Mouse (Mus musculus) 3134 (cell line): Measurements from ENCODE around the gene Clec3b.

Experiments
- DNase-seq: peaks from one replicate; pipeline ENCODE4 v3.0.0-alpha.2; 2011; ENCODE audit warnings: low spot score; ENCODE audit not compliant: insufficient read length; ENCODE audit errors: extremely low read depth

Clec3b gene

GRCm38 (mm10) chr9:123152026-123152425 is 1.3 kb downstream of the Clec3b start:
- no peak for DNase-seq

DNA sequence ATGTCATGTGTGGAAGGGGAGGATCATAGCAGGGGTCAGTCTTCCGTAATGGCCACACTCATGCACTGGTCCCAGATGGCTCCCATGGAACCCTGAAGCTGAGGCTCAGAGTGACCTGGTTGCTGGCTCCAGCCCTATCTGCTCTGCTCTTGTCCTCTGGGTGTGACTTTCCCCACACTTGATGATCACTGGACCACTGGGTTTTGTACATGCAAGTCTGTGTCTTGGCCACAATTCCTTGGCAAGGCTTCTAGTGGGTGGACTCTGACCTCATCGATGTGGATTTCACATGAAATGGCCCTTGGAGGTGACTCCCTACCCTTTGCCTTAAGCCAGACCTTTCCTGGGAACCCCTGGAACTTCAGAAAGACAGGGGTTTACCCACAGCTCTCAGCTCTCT is 2.4 kb downstream of the Clec3b start:
- DNase-seq: no peak

GRCm38 (mm10) chr9:123156910-123157361 is 6.2 kb downstream of the Clec3b start:
- DNase-seq: peak; percentile 18

GRCm38 (mm10) chr9:123157699-123158098 is 7.0 kb downstream of the Clec3b start:
- DNase-seq: no peak

GRCm38 (mm10) chr9:123158125-123158836 is 7.5 kb downstream of the Clec3b start:
- DNase-seq: no peak

DNA sequence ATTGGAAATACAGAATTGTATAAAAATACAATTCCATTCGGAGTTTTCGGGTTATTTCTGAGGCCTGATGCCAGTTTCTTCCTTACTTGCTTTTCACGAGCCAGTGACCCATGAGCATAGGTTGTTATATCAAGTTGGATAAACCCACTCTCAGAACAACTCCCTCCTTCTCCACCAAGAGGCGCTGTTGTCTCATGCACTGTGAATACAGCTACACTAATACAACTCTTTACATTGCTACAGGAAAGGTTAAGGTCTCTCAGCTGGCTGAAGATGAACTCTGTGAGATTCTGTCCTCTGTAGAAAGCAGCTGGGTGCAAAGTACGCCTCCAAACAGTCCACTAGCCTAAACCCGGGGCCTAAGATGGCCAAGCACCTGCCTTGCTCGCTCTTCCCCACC is 8.6 kb downstream of the Clec3b start:
- peak; percentile 38 for DNase-seq

GRCm38 (mm10) chr9:123161792-123162191 is 11.0 kb downstream of the Clec3b start:
- DNase-seq: no peak

- DNase-seq: peak; percentile 30
Measured at GRCm38 (mm10) chr9:123162985-123163694, 12.4 kb downstream of the Clec3b start.

DNA sequence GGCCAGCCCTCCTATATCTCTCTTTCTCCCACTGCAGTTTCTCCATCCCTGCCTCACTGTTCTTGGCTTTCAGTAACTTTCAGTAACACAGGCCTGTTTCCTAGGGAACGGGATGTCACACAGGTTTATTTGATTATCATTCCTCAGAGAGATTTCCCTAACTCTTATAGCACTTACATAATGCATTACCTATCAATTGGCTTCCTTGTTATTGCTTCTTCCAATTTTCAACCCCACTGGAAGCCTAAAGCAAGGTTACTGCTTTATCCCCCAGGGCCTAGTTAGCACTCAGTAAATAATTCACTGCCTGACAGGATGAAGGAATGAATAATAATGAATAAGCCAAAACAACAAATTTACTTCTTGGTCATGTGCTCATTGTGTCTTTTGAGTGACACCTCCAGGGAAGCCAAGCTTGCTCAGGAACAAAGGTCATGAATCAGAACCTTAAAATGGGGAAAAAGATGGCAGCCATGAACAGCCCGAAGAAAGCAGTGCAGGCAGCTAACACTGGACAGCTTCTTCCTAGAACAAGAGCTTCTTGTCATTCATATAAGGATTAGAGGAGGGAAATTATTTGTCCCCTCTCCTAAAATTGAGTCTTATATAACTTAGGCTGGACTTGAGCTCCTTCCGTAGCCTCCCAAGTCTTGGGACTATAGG is 15.2 kb downstream of the Clec3b start:
- no peak for DNase-seq

- no peak for DNase-seq
Measured at GRCm38 (mm10) chr9:123173760-123174159, 23.0 kb downstream of the Clec3b start.

GRCm38 (mm10) chr9:123174356-123174755 is 23.6 kb downstream of the Clec3b start:
- no peak for DNase-seq

- no peak for DNase-seq
Measured at GRCm38 (mm10) chr9:123177380-123178048, 26.8 kb downstream of the Clec3b start.

- DNase-seq: no peak
Measured at GRCm38 (mm10) chr9:123180003-123180402, 29.3 kb downstream of the Clec3b start.

DNA sequence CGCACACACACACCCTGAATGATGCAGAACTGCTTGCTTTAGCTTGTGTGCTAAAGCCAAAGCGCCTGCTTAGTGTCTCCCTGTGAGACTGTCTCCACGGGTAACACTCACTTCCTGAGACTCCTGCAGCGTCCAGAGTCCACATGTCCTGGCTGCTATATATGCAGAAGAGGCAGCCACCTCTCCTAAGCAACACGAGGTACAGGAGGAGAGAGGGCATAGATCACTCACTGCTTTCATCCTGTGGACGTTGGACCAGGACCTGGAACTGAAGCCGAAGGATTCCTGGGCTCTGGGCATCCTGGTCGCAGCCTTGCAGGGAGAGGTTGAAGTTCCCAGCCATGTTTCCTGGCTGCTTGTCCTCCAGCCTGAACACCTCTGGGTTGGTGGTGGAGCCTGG is 32.5 kb downstream of the Clec3b start:
- no peak for DNase-seq

DNA sequence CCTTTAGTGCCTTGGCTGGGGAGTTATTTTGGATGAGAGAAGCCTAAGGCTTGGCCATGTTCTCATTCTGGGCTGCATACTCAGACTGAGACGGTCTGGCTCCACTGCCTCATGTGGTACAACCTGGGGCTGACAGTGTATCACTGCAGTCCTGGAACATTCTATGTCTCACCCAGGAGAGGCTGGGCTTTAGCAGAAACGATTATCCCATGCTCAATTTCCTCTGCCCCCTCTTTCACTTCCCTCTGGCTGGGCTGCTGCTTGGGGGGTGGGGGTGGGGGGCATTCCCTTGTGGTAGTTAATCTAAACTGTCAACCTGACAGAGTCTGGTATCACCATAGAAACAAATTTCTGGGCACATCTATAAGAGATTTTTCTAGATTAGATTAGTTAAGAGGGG is 34.8 kb downstream of the Clec3b start:
- DNase-seq: no peak

- DNase-seq: no peak
Measured at GRCm38 (mm10) chr9:123186151-123186550, 35.4 kb downstream of the Clec3b start.

GRCm38 (mm10) chr9:123187589-123187988 is 36.8 kb downstream of the Clec3b start:
- DNase-seq: peak; percentile 59

GRCm38 (mm10) chr9:123188271-123188670 is 37.5 kb downstream of the Clec3b start:
- DNase-seq: no peak

DNA sequence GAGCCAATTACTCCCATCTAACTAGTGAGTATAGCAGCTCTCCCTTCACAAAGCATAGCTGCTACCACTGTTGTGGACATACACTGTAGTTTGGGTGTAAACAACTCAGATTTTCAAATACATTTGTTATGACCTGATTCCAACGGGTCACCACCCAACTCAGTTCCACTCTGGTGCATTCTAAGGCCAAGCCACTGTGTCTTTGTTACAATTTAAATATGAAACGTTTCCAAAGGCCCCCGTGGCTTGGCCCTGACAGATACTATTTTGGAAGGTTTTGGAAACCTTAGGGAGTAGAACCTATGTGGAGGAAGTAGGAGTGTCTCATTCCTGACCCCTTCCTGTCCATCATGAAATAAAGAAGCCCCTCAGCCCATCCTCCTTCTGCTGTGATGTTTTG is 49.4 kb downstream of the Clec3b start:
- no peak for DNase-seq

- DNase-seq: no peak
Measured at GRCm38 (mm10) chr9:123206526-123206925, 55.8 kb downstream of the Clec3b start.

DNA sequence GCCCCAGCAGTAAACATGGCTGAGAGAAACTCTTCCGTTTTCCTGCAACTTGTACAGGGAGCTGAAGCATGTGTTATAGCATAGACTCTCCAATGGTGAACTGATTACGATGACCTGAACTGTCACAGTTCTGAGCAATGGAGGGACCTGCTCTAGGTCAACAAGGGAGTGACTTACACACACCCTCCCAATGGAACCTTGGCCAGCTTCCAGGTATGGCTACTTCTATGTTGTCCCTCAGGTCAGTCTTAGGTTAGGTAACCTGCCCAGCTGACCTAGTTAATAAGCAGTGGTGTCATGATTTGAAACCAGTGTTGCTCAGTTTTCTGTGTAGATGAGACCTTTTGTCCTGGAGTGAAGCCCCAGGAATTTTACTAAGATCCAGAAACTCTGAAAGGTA is 56.2 kb downstream of the Clec3b start:
- no peak for DNase-seq
